7 mouse cellular contexts compared by ENCODE assay signal in the genomic region with DNA sequence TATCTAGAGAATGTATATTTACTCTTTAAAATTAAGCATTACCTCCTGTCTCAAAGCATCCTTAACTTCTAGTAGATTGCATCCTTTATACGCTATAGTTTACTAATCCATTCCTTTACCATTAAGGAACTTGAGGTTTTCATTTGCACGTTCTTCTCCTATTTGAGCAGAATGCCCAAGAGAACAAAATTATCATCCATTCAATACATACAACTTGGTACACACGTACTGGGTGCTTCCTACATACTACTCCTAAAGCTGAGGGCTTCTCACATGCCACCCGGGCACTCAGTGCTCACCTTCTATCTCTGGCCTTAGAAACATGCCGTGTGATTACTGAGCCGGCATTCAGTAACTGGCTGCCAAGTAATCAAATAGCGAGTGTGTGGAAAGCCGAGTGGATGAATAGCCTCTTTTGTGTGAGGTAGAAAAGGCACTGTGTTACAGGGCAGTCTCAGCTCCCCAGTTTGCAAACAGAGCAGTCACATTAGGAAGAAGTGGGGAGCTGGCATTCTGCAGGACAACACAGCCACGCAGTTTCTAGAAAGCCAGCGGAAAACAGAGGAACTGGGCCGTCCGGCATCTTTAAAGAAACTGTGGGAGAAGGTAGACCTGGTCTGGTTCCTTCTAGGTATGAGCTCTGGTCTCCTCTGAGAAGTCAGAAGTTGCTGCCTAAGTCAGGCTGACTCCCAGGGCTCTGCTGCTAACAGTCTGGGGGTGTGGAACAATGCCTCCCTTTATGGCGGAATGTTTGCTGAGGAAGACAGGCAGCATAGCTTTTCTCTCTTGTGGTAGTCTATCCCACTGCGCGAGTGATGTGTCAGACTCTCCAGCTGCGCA. TPM values are rescaled to one million over a fixed set of nuclear protein-coding genes. Genes with fewer than 3 reads are reported as not detected.
DNase-seq lines count a peak whose midpoint lies in the region; ATAC-seq lines count a peak whose summit lies in the region.

No protein-coding gene starts in this region.

- H3K27me3 ChIP-seq in forebrain, embryonic 15.5 days, result peaks cover 33% of the 10 kb centered on the region
- peaks cover 4% of the 10 kb centered on the region for H3K27me3 ChIP-seq in limb, embryonic 12.5 days

- 0 out of 2 replicates have a peak overlapping the region, but pooled peaks have one; percentile 43 for H3K27ac ChIP-seq in forebrain, embryonic 15.5 days (replicated peaks)
- peak overlapping the region; percentile 95 for H3K27ac ChIP-seq in limb, embryonic 12.5 days

- H3K4me2 ChIP-seq in forebrain, embryonic 15.5 days (replicated peaks), result peak overlapping the region; percentile 29
- H3K4me2 ChIP-seq in limb, embryonic 12.5 days, result peak overlapping the region; percentile 44

- ATAC-seq in forebrain, embryonic 15.5 days (replicated peaks), result 0 out of 2 replicates have a peak, but pooled peaks have one; percentile 29
- ATAC-seq in limb, embryonic 12.5 days (ENCODE audit: insufficient number of reproducible peaks, insufficient read depth, low FRiP score, low TSS enrichment, low read depth), result peak; percentile 78

- H3K36me3 ChIP-seq in forebrain, embryonic 15.5 days, result no peaks in the 10 kb centered on the region
- H3K36me3 ChIP-seq in limb, embryonic 12.5 days, result no peaks in the 10 kb centered on the region

- peak; percentile 30 for DNase-seq in right cerebral cortex, adult 18-20 months
- DNase-seq in right cerebral cortex, postnatal 14 days, result no peak
- peak; percentile 61 for DNase-seq in telencephalon, adult 2 months (ENCODE audit: low read depth, low spot score)
- no peak for DNase-seq in cerebellum, adult 11-12 months
- no peak for DNase-seq in kidney, adult 18-20 months

- H3K4me1 ChIP-seq in forebrain, embryonic 15.5 days, result peaks cover 6% of the 10 kb centered on the region
- H3K4me1 ChIP-seq in limb, embryonic 12.5 days (replicated peaks), result 0 out of 2 replicates have a peak, but pooled peaks cover 3% of the 10 kb centered on the region

- no peak overlapping the region for H3K9ac ChIP-seq in forebrain, embryonic 15.5 days (replicated peaks)
- 0 out of 2 replicates have a peak overlapping the region, but pooled peaks have one; percentile 12 for H3K9ac ChIP-seq in limb, embryonic 12.5 days (replicated peaks)

- H3K4me3 ChIP-seq in forebrain, embryonic 15.5 days, result peak overlapping the region; percentile 10; the same call in 1 of the 2 replicates
- peak overlapping the region; percentile 24 for H3K4me3 ChIP-seq in limb, embryonic 12.5 days (replicated peaks)

- 9% methylated on average over 16 of the region's 16 CpGs for WGBS in forebrain, embryonic 15.5 days
- 37% methylated on average over 16 of the region's 16 CpGs for WGBS in limb, embryonic 12.5 days

- H3K9me3 ChIP-seq in forebrain, embryonic 15.5 days, result no peaks in the 10 kb centered on the region
- H3K9me3 ChIP-seq in limb, embryonic 12.5 days, result no peaks in the 10 kb centered on the region; the same call in 1 of the 2 replicates

RNA-seq across cellular contexts. Expression of a gene that starts 16.9 kb away (rescaled TPM):
- polyA plus RNA-seq in forebrain, embryonic 15.5 days (2015; fragmentation: Nextera tagmentation; extraction: Ambion mirVana), result 13.3 and 15.5 TPM in 2 replicates
- polyA plus RNA-seq in limb, embryonic 12.5 days (2016; fragmentation: Nextera tagmentation; extraction: Ambion mirVana), result 8.0 and 10.6 TPM in 2 replicates

RNA-seq across cellular contexts. Expression of a gene that starts 28.2 kb away (rescaled TPM):
- polyA plus RNA-seq in forebrain, embryonic 15.5 days (2015; fragmentation: Nextera tagmentation; extraction: Ambion mirVana), result 218 and 219 TPM in 2 replicates
- 148 and 149 TPM in 2 replicates for polyA plus RNA-seq in limb, embryonic 12.5 days (2016; fragmentation: Nextera tagmentation; extraction: Ambion mirVana)

RNA-seq across cellular contexts. Expression of a gene that starts 37.2 kb away (rescaled TPM):
- polyA plus RNA-seq in forebrain, embryonic 15.5 days (2015; fragmentation: Nextera tagmentation; extraction: Ambion mirVana), result 1.8 and 1.9 TPM in 2 replicates
- polyA plus RNA-seq in limb, embryonic 12.5 days (2016; fragmentation: Nextera tagmentation; extraction: Ambion mirVana), result 3.6 and 3.8 TPM in 2 replicates

Comparison
In these comparisons a context has a peak if more than half of its experiments do, and no peak if none do; other contexts are left out.
1. DNase-seq: peak in right cerebral cortex, adult 18-20 months (single experiment) and telencephalon, adult 2 months (single experiment); none in right cerebral cortex, postnatal 14 days (single experiment), cerebellum, adult 11-12 months (single experiment) and kidney, adult 18-20 months (single experiment).